Mouse (Mus musculus): ENCODE measurements around the gene Oaz3.

Gene Oaz3

DNA sequence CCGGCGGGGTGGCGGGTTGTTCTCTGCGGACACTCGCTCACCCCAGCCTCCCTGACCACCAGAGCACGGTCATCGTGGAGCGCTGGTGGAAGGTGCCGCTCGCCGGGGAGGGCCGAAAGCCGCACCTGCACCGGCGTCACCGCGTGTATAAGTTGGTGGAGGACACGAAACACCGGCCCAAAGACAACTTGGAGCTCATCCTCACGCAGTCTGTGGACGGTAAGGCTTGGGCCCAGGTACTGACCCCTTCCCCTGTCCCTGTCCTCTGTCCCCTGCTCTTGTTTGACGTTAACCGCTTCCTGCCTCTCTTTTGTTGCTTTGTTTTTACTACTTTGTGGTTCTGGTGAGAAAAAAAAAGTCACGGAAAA lies at the start of gene Oaz3:
Gene Oaz3, minus strand, starts transcription at position 319 of the 368 bp plus-strand sequence.
- no peak for DNase-seq

- DNase-seq: no peak
Observed at GRCm38 (mm10) chr3:94487581-94487980, 43.9 kb upstream of the Oaz3 start.

DNA sequence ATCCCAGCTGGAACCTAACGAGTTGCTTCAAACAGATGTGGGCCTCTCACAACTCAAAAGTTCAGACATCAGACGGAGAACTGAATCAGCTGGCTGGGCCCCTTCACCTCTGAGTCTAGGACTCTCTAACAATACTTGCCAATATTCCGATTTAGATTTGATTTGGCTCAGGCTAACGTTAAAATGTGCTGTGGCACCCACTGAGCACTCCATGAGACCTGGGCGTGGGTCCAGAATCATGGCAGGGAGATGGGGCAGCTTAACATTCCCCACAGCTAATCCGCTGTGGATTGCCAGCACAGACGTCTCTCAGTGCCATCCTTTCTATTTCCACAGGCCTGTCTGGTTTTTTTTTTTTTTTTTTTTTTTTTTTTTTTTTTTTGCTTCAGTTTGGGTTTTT lies 42.2 kb upstream of the Oaz3 start:
- DNase-seq: no peak

- no peak for DNase-seq
Observed at GRCm38 (mm10) chr3:94483790-94484439, 40.2 kb upstream of the Oaz3 start.

DNA sequence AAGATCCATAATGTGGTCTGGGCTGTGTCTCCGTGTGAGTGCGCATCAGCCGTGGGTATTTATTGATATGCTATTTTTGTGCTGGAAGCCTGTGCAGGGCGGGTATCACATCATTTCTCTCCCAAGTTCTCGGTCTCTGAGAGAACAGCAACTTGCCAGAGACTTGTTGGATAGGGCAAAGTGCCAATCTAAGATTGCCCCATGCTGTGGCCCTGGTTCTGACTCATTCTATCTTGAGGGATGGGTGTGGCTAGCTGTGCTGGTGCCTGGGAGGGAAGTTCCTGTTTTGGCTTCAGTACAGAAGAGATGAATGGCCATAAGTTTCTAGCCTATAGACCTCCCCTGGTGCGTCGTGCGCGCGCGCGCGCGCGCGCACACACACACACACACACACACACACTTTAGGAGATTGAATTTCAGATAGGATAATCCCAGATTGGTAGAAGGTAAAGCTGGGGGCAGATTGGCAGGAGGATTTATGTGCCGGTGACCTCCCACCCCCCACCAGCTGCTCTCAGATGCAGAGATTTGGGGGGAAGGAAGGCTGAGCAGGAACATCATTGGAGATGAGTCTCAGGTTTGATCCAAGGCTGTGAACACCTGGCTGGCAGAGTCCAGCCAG lies 39.2 kb upstream of the Oaz3 start:
- no peak for DNase-seq

DNA sequence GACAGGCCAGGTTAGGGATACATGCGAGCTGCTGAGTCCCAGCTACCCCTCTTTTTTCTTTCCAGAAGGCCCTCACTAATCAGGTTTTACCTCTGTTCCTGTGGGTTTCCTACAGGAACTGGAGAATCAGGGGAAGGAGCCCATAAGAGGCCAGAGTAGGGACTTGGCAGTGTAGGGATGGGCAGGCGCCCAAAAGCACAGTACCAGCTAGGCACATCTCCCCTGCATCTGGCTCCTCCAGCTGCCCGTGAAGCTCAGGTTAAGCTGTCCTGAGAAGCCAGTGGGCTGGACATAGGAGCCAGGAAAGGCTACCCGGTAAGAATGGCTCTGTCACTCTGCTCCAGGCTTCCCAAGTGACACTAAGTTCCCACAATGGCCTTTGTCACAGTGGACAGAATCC lies 37.7 kb upstream of the Oaz3 start:
- no peak for DNase-seq

- peak; percentile 25 for DNase-seq
Observed at GRCm38 (mm10) chr3:94480291-94480884, 36.7 kb upstream of the Oaz3 start, which contains the start of gene Riiad1. Riiad1 (minus strand) TSS chr3:94480341.

- peak; percentile 62 for DNase-seq
Observed at GRCm38 (mm10) chr3:94479564-94479963, 35.8 kb upstream of the Oaz3 start.

DNA sequence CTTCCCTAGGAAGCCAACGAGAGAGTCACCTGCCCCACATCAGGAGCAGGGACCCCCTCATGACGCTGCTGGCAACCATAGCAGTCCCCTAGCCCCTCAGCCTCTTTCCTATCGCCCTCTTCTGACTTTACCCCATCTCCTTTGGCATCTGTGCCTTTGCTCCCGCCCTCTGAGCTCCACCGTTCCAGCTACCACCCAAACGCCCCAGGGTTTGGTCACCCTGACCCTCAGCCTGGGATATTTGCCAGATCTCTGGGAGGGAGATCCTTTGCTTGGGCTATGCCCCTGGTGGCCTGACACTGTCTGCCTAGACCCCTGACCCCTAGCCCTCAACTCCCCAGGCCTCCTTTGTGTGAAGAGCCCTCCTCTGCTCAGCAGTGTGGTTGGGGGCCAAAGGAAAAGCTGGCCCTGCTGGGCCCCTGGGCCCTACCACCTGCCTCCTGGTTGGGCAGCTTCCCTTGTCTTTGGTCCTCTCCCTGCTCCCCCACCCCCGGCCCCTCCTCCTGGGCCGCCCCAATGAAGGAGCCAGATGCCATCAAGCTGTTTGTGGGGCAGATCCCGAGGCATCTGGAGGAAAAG lies 35.0 kb upstream of the Oaz3 start:
- no peak for DNase-seq

- DNase-seq: no peak
Observed at GRCm38 (mm10) chr3:94477981-94478422, 34.3 kb upstream of the Oaz3 start, which contains the start of gene Celf3. Celf3 (plus strand) TSS chr3:94478295.

DNA sequence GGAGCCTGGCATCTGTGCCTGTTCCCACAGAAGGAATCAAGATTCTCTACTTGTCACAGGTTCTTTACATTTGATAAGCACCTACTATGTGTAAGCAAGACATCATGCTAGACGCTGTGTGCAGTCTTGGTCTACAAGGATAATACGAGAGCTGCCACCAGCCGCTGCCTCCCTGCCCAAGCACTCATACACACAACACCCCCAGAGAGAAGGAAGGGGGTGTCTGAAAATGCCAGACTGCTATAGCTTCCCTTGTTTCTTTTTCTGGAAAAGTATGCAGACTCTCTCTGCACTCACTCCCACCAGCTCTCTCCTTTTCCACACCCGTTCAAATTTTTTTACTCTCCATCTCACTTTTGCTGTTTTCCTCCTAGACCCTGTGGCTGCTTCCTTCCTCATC lies 33.7 kb upstream of the Oaz3 start:
- no peak for DNase-seq

DNA sequence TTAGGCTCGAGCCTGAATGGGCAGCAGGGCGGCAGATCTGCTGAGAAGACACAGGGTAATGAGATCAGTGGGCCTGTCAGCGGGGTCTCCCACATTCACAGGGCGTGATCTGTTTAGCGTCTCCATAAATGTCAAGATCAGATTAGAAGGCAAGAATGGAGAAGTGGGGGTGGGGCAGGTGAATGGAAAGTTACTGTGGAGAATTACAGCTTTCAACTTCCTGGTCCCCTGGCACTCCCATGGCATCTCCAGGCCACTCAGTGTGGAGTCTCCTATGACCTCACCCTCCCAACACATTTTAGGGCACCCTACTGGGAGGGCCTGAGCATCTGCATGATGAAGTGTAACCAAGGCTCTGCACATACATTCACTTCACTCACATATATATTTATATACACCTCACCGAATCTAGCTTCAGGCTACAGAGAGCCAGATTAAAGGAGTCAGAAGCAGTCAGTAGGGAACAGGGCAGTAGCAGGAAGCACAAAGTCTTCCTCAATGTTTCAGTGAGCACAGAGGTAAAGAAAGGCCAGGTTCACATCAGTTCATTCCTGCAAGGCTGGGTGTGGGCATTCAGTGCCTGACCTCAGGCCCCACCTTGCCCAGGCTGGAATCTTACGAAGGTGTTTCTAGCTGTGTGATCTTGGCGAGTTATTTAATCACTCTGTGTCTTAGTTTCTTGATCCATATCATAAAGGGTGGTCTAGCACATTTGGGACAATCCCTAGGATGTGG lies 32.8 kb upstream of the Oaz3 start:
- peak; percentile 32 for DNase-seq

GRCm38 (mm10) chr3:94473567-94474232 lies 30.0 kb upstream of the Oaz3 start:
- no peak for DNase-seq

GRCm38 (mm10) chr3:94473115-94473505 lies 29.4 kb upstream of the Oaz3 start:
- no peak for DNase-seq

GRCm38 (mm10) chr3:94472447-94473114 lies 28.9 kb upstream of the Oaz3 start:
- DNase-seq: peak; percentile 55

DNA sequence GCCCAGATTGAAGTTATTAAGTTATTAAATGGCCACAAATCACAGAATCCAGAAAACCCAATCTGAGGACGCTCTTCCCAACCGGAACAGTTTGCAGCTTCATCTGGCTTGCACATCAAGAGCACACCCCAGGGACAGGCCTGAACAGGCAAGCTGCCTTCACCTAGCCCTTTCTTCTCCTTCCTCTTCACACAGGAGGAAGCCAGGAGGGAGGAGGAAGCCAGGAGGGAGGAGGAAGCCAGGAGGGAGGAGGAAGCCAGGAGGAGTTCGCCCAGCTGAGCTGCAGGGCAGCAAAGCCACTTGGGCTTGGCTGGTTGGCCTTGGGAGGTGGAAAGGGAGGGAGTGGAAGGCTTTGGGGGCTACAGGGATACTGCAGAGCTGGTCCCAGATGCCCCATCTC lies 25.2 kb upstream of the Oaz3 start:
- no peak for DNase-seq

DNA sequence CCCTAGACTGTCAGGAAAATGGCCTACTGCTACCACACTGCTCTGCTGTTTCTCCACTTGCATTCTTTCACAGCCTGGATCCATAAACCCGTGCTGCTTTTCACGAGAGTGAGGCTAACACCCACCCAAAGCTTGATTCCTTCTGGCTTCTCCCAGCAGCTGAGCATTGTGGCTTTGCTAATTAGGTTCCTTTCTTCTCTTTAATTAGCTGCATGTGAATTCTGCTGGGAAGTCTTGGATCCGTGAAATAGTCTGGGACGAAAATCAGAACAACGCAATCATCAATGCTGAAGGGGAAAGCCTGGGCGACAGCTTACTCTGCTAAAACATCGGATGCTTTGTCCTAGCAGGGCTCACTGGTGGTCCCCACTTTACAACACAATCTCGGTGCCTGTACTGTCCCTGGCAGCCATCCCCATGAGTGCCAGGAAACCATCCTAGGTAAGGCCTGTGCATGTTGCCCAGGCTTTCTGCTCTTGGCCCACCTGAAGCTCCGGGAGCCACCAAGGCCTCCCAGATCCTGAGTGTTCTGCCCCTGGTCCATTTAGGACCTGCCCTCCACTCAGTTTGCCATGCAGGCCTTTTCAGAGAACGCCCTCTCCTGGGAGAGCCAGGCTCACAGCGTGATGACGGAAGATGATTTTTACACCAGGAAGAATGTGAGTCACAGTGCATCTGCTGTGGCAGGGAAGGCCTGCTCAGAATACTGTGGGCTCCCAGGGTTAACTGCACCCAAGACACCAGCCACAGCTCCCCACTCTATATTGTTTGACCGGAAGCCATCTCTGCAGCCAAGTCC lies 22.1 kb upstream of the Oaz3 start:
- no peak for DNase-seq

DNA sequence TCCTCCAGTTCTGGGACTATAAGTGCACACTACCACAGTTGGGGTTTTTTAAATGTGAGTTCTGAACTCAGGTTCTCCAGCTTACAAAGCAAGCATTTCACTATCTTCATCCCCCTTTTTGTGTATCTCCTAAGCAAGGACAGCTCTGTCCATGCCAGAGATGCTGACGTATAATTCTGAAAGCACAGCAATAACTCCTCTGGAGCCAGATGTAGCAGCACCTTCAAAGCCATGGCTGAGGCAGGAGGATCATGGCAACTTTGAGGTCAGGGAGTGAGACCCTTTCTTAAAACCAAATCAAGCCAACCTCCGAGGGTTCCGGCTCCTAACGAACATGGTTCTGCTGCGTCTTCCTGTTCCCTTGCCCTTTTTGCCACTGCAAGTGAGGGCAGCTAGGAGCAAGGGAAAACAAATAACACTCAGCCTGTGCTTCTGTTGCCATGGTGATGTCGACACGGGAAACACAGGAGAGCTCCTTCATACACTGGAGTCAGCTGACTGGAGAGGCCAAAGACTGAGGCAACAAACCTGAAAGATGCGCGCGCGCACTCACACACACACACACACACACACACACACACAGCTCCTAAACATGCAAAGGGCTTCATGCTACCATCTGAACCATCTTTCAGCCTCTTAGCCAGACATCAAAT lies 20.3 kb upstream of the Oaz3 start:
- DNase-seq: no peak

DNA sequence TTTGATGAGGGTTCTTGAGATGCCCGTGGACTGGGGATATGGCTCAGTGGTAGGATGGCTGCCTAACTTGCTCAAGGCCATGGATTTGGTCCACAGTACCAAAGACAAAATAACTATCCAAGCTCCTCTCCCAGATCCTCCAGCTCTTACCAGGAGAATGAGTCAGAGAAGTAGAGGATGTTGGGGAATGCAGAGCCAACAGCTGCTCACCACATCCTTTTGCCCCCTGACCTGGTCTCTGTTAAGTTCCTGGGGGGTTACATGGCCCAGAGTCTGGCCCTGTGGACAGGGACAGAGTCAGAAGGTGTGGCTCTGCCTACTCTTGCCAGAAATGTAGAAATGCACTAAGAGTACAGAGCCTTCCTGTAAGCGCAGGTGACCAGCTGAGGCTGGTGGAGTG lies 16.1 kb upstream of the Oaz3 start:
- DNase-seq: no peak

- no peak for DNase-seq
Observed at GRCm38 (mm10) chr3:94457055-94457454, 13.3 kb upstream of the Oaz3 start.

Measured in kidney, postnatal 10 days (tissue).